Mouse (Mus musculus): ENCODE results near the gene Syne1. TPM values are rescaled to one million over a fixed set of nuclear protein-coding genes. Genes with fewer than 3 reads are reported as not detected.

Gene Syne1
- total RNA-seq, 2 experiments from 2014 or later = 63.2 to 70.1 TPM

- intact Hi-C loops (cut with DNase I) = no loop called here
- DNase-seq (ENCODE audit: low spot score) = no peak
These were observed 101.3 kb downstream of the Syne1 start for GRCm38 (mm10) chr10:5449944-5450343.

- DNase-seq (ENCODE audit: low spot score) = no peak
- intact Hi-C loops (cut with DNase I) = no loop called here
These were observed 103.1 kb downstream of the Syne1 start for GRCm38 (mm10) chr10:5447950-5448716.

DNA sequence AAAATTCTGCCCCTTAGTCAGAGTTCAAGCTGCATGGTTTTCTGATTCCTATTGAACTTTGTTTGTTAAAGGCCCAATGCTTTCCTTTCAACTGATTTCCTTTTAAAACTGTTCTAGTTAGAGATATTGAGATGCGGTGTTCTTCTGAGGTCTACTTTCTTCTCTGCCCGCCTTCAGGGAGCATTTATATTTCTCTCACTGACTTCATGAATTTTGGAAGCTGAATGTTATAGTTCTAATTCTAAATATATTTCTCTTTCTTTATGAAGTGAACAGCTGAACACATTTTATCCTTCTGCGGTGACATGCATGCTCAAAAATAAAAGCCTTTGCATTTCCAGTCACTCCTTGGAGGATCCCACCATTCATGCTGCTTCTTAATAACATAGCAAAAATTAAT lies 106.0 kb downstream of the Syne1 start:
- DNase-seq (ENCODE audit: low spot score) = no peak
- intact Hi-C loops (cut with DNase I) = no loop called here

- intact Hi-C loops (cut with DNase I) = no loop called here
- no peak for DNase-seq (ENCODE audit: low spot score)
These were observed 108.3 kb downstream of the Syne1 start for GRCm38 (mm10) chr10:5443020-5443419.

- intact Hi-C loops (cut with DNase I) = no loop called here
- DNase-seq (ENCODE audit: low spot score) = no peak
These were observed 111.4 kb downstream of the Syne1 start for GRCm38 (mm10) chr10:5439802-5440350.

DNA sequence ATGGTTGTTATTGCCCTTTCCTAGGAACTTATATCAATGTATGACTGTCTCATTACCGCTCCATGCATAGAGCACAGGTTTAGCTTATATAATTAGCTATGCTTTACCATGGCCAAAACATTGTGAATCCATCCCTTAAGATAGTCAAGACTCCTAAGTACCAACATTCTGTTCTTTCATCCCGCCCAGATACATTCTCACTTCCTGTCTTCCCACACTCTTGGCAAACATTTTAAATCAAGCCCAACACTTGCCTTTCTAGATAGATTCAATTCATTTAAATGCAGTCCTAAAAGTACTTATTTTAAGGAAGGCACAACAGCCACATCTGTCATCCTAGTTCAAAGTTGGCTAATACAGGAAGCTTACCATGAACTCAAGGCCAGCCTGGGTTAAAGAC lies 113.5 kb downstream of the Syne1 start:
- no peak for DNase-seq (ENCODE audit: low spot score)

GRCm38 (mm10) chr10:5423984-5424383 lies 127.3 kb downstream of the Syne1 start:
- intact Hi-C loops (cut with DNase I) = no loop called here
- DNase-seq (ENCODE audit: low spot score) = no peak

More for the DNA sequence above, 113.5 kb downstream of the Syne1 start:
- intact Hi-C loops (cut with DNase I) = no loop called here

- intact Hi-C loops (cut with DNase I) = no loop called here
- no peak for DNase-seq (ENCODE audit: low spot score)
These were observed 135.6 kb downstream of the Syne1 start for GRCm38 (mm10) chr10:5415730-5416129.

DNA sequence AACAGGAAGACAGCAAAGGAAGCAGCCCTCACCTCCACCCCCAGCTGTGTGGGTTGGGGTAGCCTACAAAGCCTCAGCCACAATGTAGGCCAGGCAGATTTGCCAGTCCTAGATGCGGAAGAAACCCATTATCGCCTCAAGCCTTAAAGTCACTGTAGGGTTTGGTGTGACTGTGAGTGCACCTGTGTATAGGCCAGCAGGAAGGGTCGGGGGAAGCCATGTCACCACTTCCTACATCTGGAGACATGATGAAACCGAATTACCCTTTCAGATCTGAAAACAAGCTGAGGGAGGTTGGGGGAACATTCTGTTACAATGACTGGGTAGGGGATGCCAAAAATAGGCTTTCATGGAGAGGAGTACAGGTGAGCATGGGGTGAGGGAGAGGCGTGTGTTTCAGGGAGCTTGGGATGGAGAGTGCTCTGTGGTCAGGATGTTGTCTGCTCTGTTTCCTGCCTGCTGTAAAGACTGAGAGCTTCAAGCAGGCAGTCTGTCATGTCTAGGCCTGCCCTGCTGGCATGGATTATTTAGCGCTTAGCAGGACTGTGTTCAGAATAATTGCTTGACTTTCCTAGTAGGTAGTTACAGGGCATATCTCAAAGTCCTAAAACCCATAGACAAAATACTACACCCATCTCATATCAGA lies 167.0 kb downstream of the Syne1 start:
- no peak for DNase-seq (ENCODE audit: low spot score)

DNA sequence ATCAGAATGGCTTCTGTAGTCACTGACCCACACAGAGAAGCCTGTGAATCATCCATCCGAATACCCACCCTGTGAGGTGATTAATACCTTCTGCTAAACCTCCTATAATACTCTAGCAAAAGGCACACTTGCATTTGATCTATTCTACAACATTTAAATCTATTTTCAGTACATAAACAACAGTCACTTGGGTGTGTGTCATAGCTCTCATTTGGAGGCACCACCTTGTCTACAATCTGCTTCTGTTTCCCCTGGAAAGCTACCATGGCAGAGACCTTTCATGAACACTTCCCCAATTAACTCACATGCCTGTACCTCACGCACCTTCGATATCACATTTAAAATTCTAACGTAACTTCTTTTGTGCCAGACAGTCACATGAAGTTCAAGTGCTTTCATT lies 169.7 kb downstream of the Syne1 start:
- DNase-seq (ENCODE audit: low spot score) = no peak
- intact Hi-C loops (cut with DNase I) = no loop called here

More for the DNA sequence above, 167.0 kb downstream of the Syne1 start:
- intact Hi-C loops (cut with DNase I) = no loop called here

- intact Hi-C loops (cut with DNase I) = no loop called here
- no peak for DNase-seq (ENCODE audit: low spot score)
These were observed 172.3 kb downstream of the Syne1 start for GRCm38 (mm10) chr10:5378969-5379368.

DNA sequence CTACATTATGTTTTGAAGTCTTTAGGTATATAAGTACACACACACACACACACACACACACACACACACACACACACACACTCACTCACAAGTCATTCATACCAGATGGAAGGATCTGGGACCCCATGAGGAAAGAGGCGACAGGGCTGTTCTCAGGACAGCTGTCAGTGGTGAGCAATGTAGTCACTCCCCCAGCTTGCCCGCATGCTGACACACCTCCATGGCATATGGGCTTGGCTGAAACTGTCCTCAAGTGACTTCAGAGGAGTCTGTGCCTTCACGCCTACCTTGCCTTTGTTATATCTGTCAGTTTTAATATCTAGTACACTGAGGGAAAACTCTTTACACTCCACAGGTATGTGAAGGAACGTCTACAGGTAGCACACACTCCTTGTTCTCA lies 181.7 kb downstream of the Syne1 start:
- intact Hi-C loops (cut with DNase I) = no loop called here
- DNase-seq (ENCODE audit: low spot score) = no peak

- intact Hi-C loops (cut with DNase I) = no loop called here
- DNase-seq (ENCODE audit: low spot score) = no peak
These were observed 183.0 kb downstream of the Syne1 start for GRCm38 (mm10) chr10:5368266-5368665.

GRCm38 (mm10) chr10:5367465-5368011 lies 183.7 kb downstream of the Syne1 start:
- no peak for DNase-seq (ENCODE audit: low spot score)
- intact Hi-C loops (cut with DNase I) = no loop called here

- no peak for DNase-seq (ENCODE audit: low spot score)
- intact Hi-C loops (cut with DNase I) = no loop called here
These were observed 190.7 kb downstream of the Syne1 start for GRCm38 (mm10) chr10:5360560-5360959.

DNA sequence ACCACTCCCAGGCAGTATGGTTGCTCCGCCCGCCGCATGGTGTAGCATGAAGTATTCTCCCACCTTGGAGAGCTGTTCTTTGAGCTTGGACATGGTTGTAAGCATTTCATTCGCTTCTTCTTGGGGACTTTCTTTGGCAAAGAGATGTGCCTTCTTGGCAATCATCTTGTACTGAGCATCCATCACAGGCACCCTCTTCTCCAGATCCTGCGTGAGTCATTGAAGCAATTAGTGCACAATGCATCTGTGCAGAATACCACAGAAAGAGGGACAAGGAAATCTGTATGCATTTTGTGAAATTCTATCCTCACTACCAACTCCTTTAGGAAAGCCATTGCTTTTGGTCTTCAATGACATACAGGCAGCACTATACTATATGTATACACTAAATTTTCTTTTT lies 194.7 kb downstream of the Syne1 start:
- intact Hi-C loops (cut with DNase I) = no loop called here

DNA sequence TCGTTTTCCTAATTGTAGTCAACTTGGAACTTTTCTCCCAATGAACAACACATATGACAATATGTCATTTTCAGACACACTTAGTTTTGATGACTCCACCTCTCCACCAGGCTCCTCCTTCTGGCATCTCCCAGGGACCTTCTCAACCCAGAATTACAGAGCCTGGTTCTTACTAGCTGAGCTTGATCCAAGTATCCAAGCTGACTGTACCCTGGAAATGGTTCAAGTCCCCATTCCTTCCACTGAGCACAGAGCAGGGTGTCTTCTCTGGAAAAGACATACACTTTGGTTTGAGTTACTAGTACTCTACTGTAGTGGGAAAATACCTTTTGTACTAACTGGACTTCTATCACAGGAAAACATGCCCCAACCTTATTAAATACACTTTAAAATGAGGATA lies 197.9 kb downstream of the Syne1 start:
- intact Hi-C loops (cut with DNase I) = no loop called here
- DNase-seq (ENCODE audit: low spot score) = no peak

More for the DNA sequence above, 194.7 kb downstream of the Syne1 start:
- no peak for DNase-seq (ENCODE audit: low spot score)

DNA sequence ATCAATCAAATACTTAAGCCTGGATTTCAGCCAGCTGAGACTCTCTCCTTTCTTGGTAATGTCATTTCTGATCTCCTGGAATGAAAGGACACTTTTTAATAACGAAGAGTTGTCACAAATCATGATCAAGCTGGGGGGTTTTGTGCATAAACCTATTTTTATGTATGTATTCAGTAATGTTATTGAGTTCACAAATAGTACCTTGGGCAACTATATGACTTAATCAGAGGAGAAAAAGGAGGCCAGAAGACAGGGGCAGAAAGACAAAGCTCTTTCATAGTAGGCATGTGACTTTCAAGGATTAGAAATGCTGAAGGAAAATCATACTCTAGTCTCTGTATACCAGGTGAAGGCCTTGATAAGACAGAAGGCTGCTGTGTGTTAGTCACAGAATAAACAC lies 204.4 kb downstream of the Syne1 start:
- intact Hi-C loops (cut with DNase I) = no loop called here
- no peak for DNase-seq (ENCODE audit: low spot score)

DNA sequence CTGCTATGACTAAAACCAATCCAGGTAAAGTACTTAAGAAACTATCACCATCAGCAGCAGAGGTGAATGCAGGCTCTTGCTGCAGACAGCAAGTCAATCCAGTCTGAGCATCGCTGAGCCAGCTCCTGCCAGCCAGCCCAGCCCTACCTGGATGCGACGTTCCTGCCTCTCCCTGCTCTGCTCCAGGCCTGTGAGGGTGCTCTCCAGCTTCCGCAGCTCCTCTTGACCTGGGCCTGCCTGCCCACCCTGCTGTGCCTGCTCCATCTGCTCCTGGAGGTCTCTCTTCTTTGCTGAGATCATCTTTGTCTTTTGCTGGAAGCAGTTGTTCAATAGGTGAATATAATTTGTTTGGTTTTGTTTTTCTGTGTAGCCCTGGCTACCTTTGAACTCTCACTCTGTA lies 208.1 kb downstream of the Syne1 start:
- intact Hi-C loops (cut with DNase I) = no loop called here
- DNase-seq (ENCODE audit: low spot score) = no peak

GRCm38 (mm10) chr10:5336394-5336793 lies 214.9 kb downstream of the Syne1 start:
- intact Hi-C loops (cut with DNase I) = no loop called here
- no peak for DNase-seq (ENCODE audit: low spot score)

DNA sequence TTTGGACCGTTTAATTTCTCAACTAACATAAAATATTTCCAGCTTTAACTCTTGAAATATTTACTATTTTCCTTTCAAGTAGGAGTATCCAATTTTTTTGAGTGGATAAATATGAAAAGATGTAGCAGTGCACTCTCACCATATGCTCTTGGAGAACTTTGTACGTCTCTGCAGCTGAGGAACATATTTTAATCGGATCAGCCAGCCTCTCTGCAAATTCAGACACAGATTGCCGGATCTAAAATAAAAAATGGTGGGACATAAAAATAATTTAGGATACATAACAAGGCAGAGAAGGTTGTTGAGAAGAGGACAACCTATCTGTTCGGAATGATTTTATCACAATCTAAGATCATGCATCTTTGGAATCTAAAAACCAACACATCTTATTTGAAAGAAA lies 218.5 kb downstream of the Syne1 start:
- no peak for DNase-seq (ENCODE audit: low spot score)
- intact Hi-C loops (cut with DNase I) = no loop called here

All from heart, postnatal 25 days (tissue).